Mouse (Mus musculus) hindbrain, embryonic 13.5 days (tissue): Measurements from ENCODE around the gene Emc8. TPM values are rescaled to one million over a fixed set of nuclear protein-coding genes. Genes with fewer than 3 reads are reported as not detected.
"Not testable (repeated sequence)": the region's sequence is repeated elsewhere in the genome, so short reads cannot be mapped to it uniquely, and the experiment has no call there.

ENCODE experiments used
- ATAC-seq: fragments of 200-750 bp; cut with Nextera tagmentation; 2 replicates; pipeline ENCODE4 v1.8.0; 2017; ENCODE audit warnings: moderate TSS enrichment; ENCODE audit not compliant: low FRiP score
- H3K27ac ChIP-seq: fragments of 300-500 bp; sonication (generic); 2 replicates; pipeline ENCODE4 v1.5.1; 2015; ENCODE audit warnings: inconsistent platforms, mild to moderate bottlenecking, moderate library complexity
- H3K27me3 ChIP-seq: fragments of 300-500 bp; sonication (generic); 2 replicates; pipeline ENCODE4 v1.6.1; 2015; ENCODE audit warnings: mild to moderate bottlenecking, inconsistent platforms
- H3K36me3 ChIP-seq: fragments of 300-500 bp; sonication (generic); 2 replicates; pipeline ENCODE4 v1.6.1; 2015; ENCODE audit warnings: mild to moderate bottlenecking, inconsistent platforms
- H3K4me1 ChIP-seq: fragments of 300-500 bp; sonication (generic); replicated peaks from 2 replicates; pipeline ENCODE4 v1.6.1; 2015; ENCODE audit warnings: inconsistent platforms
- H3K4me2 ChIP-seq: fragments of 300-500 bp; sonication (generic); 2 replicates; pipeline ENCODE4 v1.6.1; 2015; ENCODE audit warnings: inconsistent platforms, mild to moderate bottlenecking, moderate library complexity
- H3K4me3 ChIP-seq: fragments of 300-500 bp; sonication (generic); 2 replicates; pipeline ENCODE4 v1.5.1; 2015; ENCODE audit warnings: mild to moderate bottlenecking, inconsistent platforms
- H3K9ac ChIP-seq: fragments of 300-500 bp; sonication (generic); 2 replicates; pipeline ENCODE4 v1.6.1; 2015; ENCODE audit warnings: mild to moderate bottlenecking, inconsistent platforms
- H3K9me3 ChIP-seq: fragments of 300-500 bp; sonication (generic); 2 replicates; pipeline ENCODE4 v1.6.1; 2016; ENCODE audit warnings: inconsistent platforms
- whole genome bisulfite sequencing: fragments of 180-500 bp; shearing (Covaris S2); methylation state at CpG from one replicate; pipeline ENCODE4 v1.1.7; 2015; 5-methylcytosine and 5-hydroxymethylcytosine counted together
- polyA plus RNA-seq: library from polyadenylated mRNA; unstranded; fragments of >200 nt; fragmentation: Nextera tagmentation; extraction: Ambion mirVana; gene quantifications from 2 replicates; pipeline ENCODE4 v1.2.1, GENCODE M21; 2015

Emc8 gene
- polyA plus RNA-seq, 1 experiment from 2014 or later, result 150 TPM

GRCm38 (mm10) chr8:120683602-120684001 lies 15.2 kb upstream of the Emc8 start:
- H3K9me3 ChIP-seq, result no peaks in the 10 kb centered on the region
- no peak overlapping the region for H3K9ac ChIP-seq
- H3K27ac ChIP-seq, result no peak overlapping the region
- H3K4me3 ChIP-seq, result no peak overlapping the region
- ATAC-seq, result no peak
- WGBS, result 17% methylated on average over 10 of the region's 10 CpGs
- no peak overlapping the region for H3K4me2 ChIP-seq
- H3K27me3 ChIP-seq, result 0 out of 2 replicates have a peak, but pooled peaks cover 6% of the 10 kb centered on the region
- H3K36me3 ChIP-seq, result no peaks in the 10 kb centered on the region
- H3K4me1 ChIP-seq, result 0 out of 2 replicates have a peak, but pooled peaks cover 8% of the 10 kb centered on the region

GRCm38 (mm10) chr8:120681113-120681512 lies 12.7 kb upstream of the Emc8 start:
- no peak overlapping the region for H3K27ac ChIP-seq
- H3K27me3 ChIP-seq, result 0 out of 2 replicates have a peak, but pooled peaks cover 3% of the 10 kb centered on the region
- peaks cover 6% of the 10 kb centered on the region; the same call in 1 of the 2 replicates for H3K36me3 ChIP-seq
- no peak for ATAC-seq
- H3K4me2 ChIP-seq, result no peak overlapping the region
- H3K4me1 ChIP-seq, result 0 out of 2 replicates have a peak, but pooled peaks cover 7% of the 10 kb centered on the region
- no peak overlapping the region for H3K4me3 ChIP-seq
- no peak overlapping the region for H3K9ac ChIP-seq
- 83% methylated on average over 10 of the region's 10 CpGs for WGBS
- no peaks in the 10 kb centered on the region for H3K9me3 ChIP-seq

- H3K27me3 ChIP-seq, H3K4me1 ChIP-seq, H3K9me3 ChIP-seq, H3K4me3 ChIP-seq, H3K9ac ChIP-seq, H3K4me2 ChIP-seq, H3K27ac ChIP-seq, ATAC-seq: not testable (repeated sequence)
- peaks cover 10% of the 10 kb centered on the region; the same call in 1 of the 2 replicates for H3K36me3 ChIP-seq
- 69% methylated on average over 7 of the region's 7 CpGs for WGBS
Measured at GRCm38 (mm10) chr8:120680405-120680804, 12.0 kb upstream of the Emc8 start.

- H3K9ac ChIP-seq, result no peak overlapping the region
- WGBS, result 82% methylated on average over 11 of the region's 11 CpGs
- ATAC-seq, result no peak
Measured at GRCm38 (mm10) chr8:120679629-120680387, 11.4 kb upstream of the Emc8 start.

GRCm38 (mm10) chr8:120678447-120678846 lies 10.1 kb upstream of the Emc8 start:
- no peak overlapping the region for H3K27ac ChIP-seq
- no peaks in the 10 kb centered on the region for H3K9me3 ChIP-seq
- H3K9ac ChIP-seq, result no peak overlapping the region
- H3K27me3 ChIP-seq, result 0 out of 2 replicates have a peak, but pooled peaks cover 3% of the 10 kb centered on the region
- peaks cover 19% of the 10 kb centered on the region for H3K36me3 ChIP-seq
- 0 out of 2 replicates have a peak, but pooled peaks have one; percentile 32 for ATAC-seq
- H3K4me1 ChIP-seq, result no peaks in the 10 kb centered on the region
- no peak overlapping the region for H3K4me3 ChIP-seq
- H3K4me2 ChIP-seq, result no peak overlapping the region
- 12% methylated on average over 10 of the region's 10 CpGs for WGBS

More at GRCm38 (mm10) chr8:120679629-120680387, 11.4 kb upstream of the Emc8 start:
- H3K27me3 ChIP-seq, result 0 out of 2 replicates have a peak, but pooled peaks cover 3% of the 10 kb centered on the region
- no peak overlapping the region for H3K4me3 ChIP-seq
- 0 out of 2 replicates have a peak, but pooled peaks cover 5% of the 10 kb centered on the region for H3K4me1 ChIP-seq
- no peaks in the 10 kb centered on the region for H3K9me3 ChIP-seq
- no peak overlapping the region for H3K4me2 ChIP-seq
- no peak overlapping the region for H3K27ac ChIP-seq
- H3K36me3 ChIP-seq, result peaks cover 11% of the 10 kb centered on the region; the same call in 1 of the 2 replicates

GRCm38 (mm10) chr8:120675718-120676117 lies 7.3 kb upstream of the Emc8 start:
- H3K4me2 ChIP-seq, result no peak overlapping the region
- H3K27me3 ChIP-seq, result no peaks in the 10 kb centered on the region
- H3K36me3 ChIP-seq, result peaks cover 46% of the 10 kb centered on the region
- H3K4me1 ChIP-seq, result peaks cover 13% of the 10 kb centered on the region
- 75% methylated on average over 8 of the region's 8 CpGs for WGBS
- no peaks in the 10 kb centered on the region for H3K9me3 ChIP-seq
- H3K27ac ChIP-seq, result no peak overlapping the region
- H3K4me3 ChIP-seq, result no peak overlapping the region
- no peak for ATAC-seq
- H3K9ac ChIP-seq, result no peak overlapping the region

- Histone ChIP-seq H3K4me3 (no peak overlapping the region), H3K4me2 (no peak overlapping the region), H3K4me1 (peaks cover 30% of the 10 kb centered on the region), H3K27ac (no peak overlapping the region), H3K27me3 (no peaks in the 10 kb centered on the region), H3K9me3 (no peaks in the 10 kb centered on the region), H3K9ac (0 out of 2 replicates have a peak overlapping the region, but pooled peaks have one; percentile 3), H3K36me3 (peaks cover 56% of the 10 kb centered on the region)
- no peak for ATAC-seq
- 92% methylated on average over 7 of the region's 7 CpGs for WGBS
Measured at GRCm38 (mm10) chr8:120673298-120673697, 4.9 kb upstream of the Emc8 start.

GRCm38 (mm10) chr8:120672626-120673229 lies 4.4 kb upstream of the Emc8 start:
- ATAC-seq, result no peak
- no peak overlapping the region for H3K4me2 ChIP-seq

GRCm38 (mm10) chr8:120671775-120672174 lies 3.4 kb upstream of the Emc8 start:
- no peak overlapping the region for H3K27ac ChIP-seq
- peaks cover 50% of the 10 kb centered on the region for H3K36me3 ChIP-seq
- no peaks in the 10 kb centered on the region for H3K27me3 ChIP-seq
- peaks cover 35% of the 10 kb centered on the region for H3K4me1 ChIP-seq
- H3K4me3 ChIP-seq, result no peak overlapping the region
- WGBS, result 62% methylated on average over 6 of the region's 6 CpGs
- no peak overlapping the region for H3K4me2 ChIP-seq
- no peak for ATAC-seq
- no peak overlapping the region for H3K9ac ChIP-seq
- no peaks in the 10 kb centered on the region for H3K9me3 ChIP-seq

More at GRCm38 (mm10) chr8:120672626-120673229, 4.4 kb upstream of the Emc8 start:
- Histone ChIP-seq H3K9me3 (no peaks in the 10 kb centered on the region), H3K27me3 (no peaks in the 10 kb centered on the region), H3K4me3 (no peak overlapping the region), H3K36me3 (peaks cover 56% of the 10 kb centered on the region), H3K4me1 (peaks cover 30% of the 10 kb centered on the region), H3K27ac (no peak overlapping the region), H3K9ac (peak overlapping the region; percentile 3; the same call in 1 of the 2 replicates)
- 93% methylated on average over 16 of the region's 16 CpGs for WGBS

GRCm38 (mm10) chr8:120667561-120668373 lies 606 bp downstream of the Emc8 start, which contains the start of the genes Gm27021 and Cox4i1:
Gene Gm27021 (minus strand): TSS chr8:120668079.
Gene Cox4i1 (plus strand): TSS chr8:120668222.
- Histone ChIP-seq H3K9me3 (no peaks in the 10 kb centered on the region), H3K36me3 (peaks cover 34% of the 10 kb centered on the region), H3K9ac (peak within 1 kb of the TSS; percentile 94), H3K27ac (peak within 1 kb of the TSS; percentile 90), H3K4me2 (peak within 1 kb of the TSS; percentile 94), H3K4me1 (peaks cover 65% of the 10 kb centered on the region), H3K4me3 (peak within 1 kb of the TSS; percentile 93), H3K27me3 (no peaks in the 10 kb centered on the region)
- WGBS, result under 1% methylated on average over 105 of the region's 105 CpGs
- peak; percentile 90 for ATAC-seq

- H3K4me1 ChIP-seq, result peaks cover 64% of the 10 kb centered on the region
- no peaks in the 10 kb centered on the region for H3K9me3 ChIP-seq
- 2% methylated on average over 17 of the region's 17 CpGs for WGBS
- no peak for ATAC-seq
- peaks cover 26% of the 10 kb centered on the region for H3K36me3 ChIP-seq
- H3K4me2 ChIP-seq, result peak overlapping the region; percentile 94
- no peaks in the 10 kb centered on the region for H3K27me3 ChIP-seq
- peak overlapping the region; percentile 90 for H3K27ac ChIP-seq
- peak overlapping the region; percentile 94 for H3K9ac ChIP-seq
- H3K4me3 ChIP-seq, result peak overlapping the region; percentile 93
Measured at GRCm38 (mm10) chr8:120666807-120667470, 1.4 kb downstream of the Emc8 start.
